8 mouse cellular contexts compared by ENCODE assay signal in genomic region chr15:89181561-89182270, GRCm38 (mm10). TPM values are rescaled to one million over a fixed set of nuclear protein-coding genes. Genes with fewer than 3 reads are reported as not detected.
DNase-seq lines count a peak whose midpoint lies in the region; ATAC-seq and TF ChIP-seq lines count a peak whose summit lies in the region.

No protein-coding gene starts in this region.

- H3K27ac ChIP-seq in layer of hippocampus, adult 2 months, result peak overlapping the region; percentile 96
- H3K27ac ChIP-seq in embryonic facial prominence, embryonic 14.5 days (replicated peaks; ENCODE audit: low read depth, low read length), result peak overlapping the region; percentile 94
- H3K27ac ChIP-seq in hindbrain, embryonic 14.5 days, result peak overlapping the region; percentile 95
- peak overlapping the region; percentile 85 for H3K27ac ChIP-seq in midbrain, embryonic 16.5 days (ENCODE audit: low read length)

- WGBS in embryonic facial prominence, embryonic 14.5 days, result 63% methylated on average over 10 of the region's 10 CpGs
- WGBS in hindbrain, embryonic 14.5 days, result 73% methylated on average over 10 of the region's 10 CpGs
- 82% methylated on average over 10 of the region's 10 CpGs for WGBS in midbrain, embryonic 16.5 days

- H3K4me3 ChIP-seq in layer of hippocampus, adult 2 months, result no peak overlapping the region; the same call in 1 of the 2 replicates
- H3K4me3 ChIP-seq in embryonic facial prominence, embryonic 14.5 days (ENCODE audit: low read depth, low read length), result peak overlapping the region; percentile 88
- peak overlapping the region; percentile 81 for H3K4me3 ChIP-seq in hindbrain, embryonic 14.5 days (replicated peaks; ENCODE audit: low read length)
- peak overlapping the region; percentile 77; the same call in 1 of the 2 replicates for H3K4me3 ChIP-seq in midbrain, embryonic 16.5 days (ENCODE audit: low read depth, low read length)

- no peaks in the 10 kb centered on the region for H3K27me3 ChIP-seq in embryonic facial prominence, embryonic 14.5 days (replicated peaks; ENCODE audit: control insufficient read depth, insufficient read depth, low read length)
- H3K27me3 ChIP-seq in hindbrain, embryonic 14.5 days (ENCODE audit: control insufficient read depth, insufficient read depth, low read length), result no peaks in the 10 kb centered on the region
- H3K27me3 ChIP-seq in midbrain, embryonic 16.5 days (ENCODE audit: control insufficient read depth, insufficient read depth, low read depth, low read length), result no peaks in the 10 kb centered on the region

- H3K4me1 ChIP-seq in embryonic facial prominence, embryonic 14.5 days (ENCODE audit: control insufficient read depth, insufficient read depth, low read length), result peaks cover 42% of the 10 kb centered on the region
- H3K4me1 ChIP-seq in hindbrain, embryonic 14.5 days (replicated peaks; ENCODE audit: control insufficient read depth, insufficient read depth, low read length), result peaks cover 39% of the 10 kb centered on the region
- H3K4me1 ChIP-seq in midbrain, embryonic 16.5 days (ENCODE audit: control insufficient read depth, insufficient read depth, low read length), result peaks cover 38% of the 10 kb centered on the region

- H3K36me3 ChIP-seq in embryonic facial prominence, embryonic 14.5 days (ENCODE audit: control insufficient read depth, insufficient read depth, low read length), result 0 out of 2 replicates have a peak, but pooled peaks cover 6% of the 10 kb centered on the region
- H3K36me3 ChIP-seq in hindbrain, embryonic 14.5 days (replicated peaks; ENCODE audit: control insufficient read depth, insufficient read depth), result peaks cover 22% of the 10 kb centered on the region
- peaks cover 11% of the 10 kb centered on the region for H3K36me3 ChIP-seq in midbrain, embryonic 16.5 days (ENCODE audit: control insufficient read depth, insufficient read depth, low read length)

- peak overlapping the region; percentile 62 for H3K4me2 ChIP-seq in embryonic facial prominence, embryonic 14.5 days (ENCODE audit: low read depth, low read length)
- peak overlapping the region; percentile 88 for H3K4me2 ChIP-seq in hindbrain, embryonic 14.5 days (replicated peaks)
- peak overlapping the region; percentile 97 for H3K4me2 ChIP-seq in midbrain, embryonic 16.5 days (ENCODE audit: low read length)

- no peak for ATAC-seq in embryonic facial prominence, embryonic 14.5 days (ENCODE audit: low read depth)
- ATAC-seq in hindbrain, embryonic 14.5 days (ENCODE audit: low FRiP score), result no peak
- no peak for ATAC-seq in midbrain, embryonic 16.5 days

- H3K9ac ChIP-seq in embryonic facial prominence, embryonic 14.5 days (ENCODE audit: low read depth, low read length), result no peak overlapping the region
- H3K9ac ChIP-seq in hindbrain, embryonic 14.5 days, result peak overlapping the region; percentile 97; the same call in 1 of the 2 replicates
- H3K9ac ChIP-seq in midbrain, embryonic 16.5 days (ENCODE audit: low read depth, low read length), result no peak overlapping the region

- peak; percentile 70 for TF ChIP-seq CTCF in layer of hippocampus, adult 2 months (conservative IDR thresholded peaks at IDR 0.05)

- no peaks in the 10 kb centered on the region for H3K9me3 ChIP-seq in embryonic facial prominence, embryonic 14.5 days (ENCODE audit: control insufficient read depth, low read length)
- H3K9me3 ChIP-seq in hindbrain, embryonic 14.5 days (ENCODE audit: control insufficient read depth, low read length), result no peaks in the 10 kb centered on the region
- H3K9me3 ChIP-seq in midbrain, embryonic 16.5 days (replicated peaks; ENCODE audit: control insufficient read depth, low read length, poor library complexity, severe bottlenecking), result no peaks in the 10 kb centered on the region

- DNase-seq in layer of hippocampus, adult 2 months (ENCODE audit: low spot score in 2 of 2), result no peak
- DNase-seq in layer of hippocampus, postnatal 36 days, result no peak
- DNase-seq in embryonic facial prominence, embryonic 14.5 days (ENCODE audit: low spot score), result no peak
- no peak for DNase-seq in hindbrain, embryonic 14.5 days (ENCODE audit: low spot score)
- DNase-seq in ovary, postnatal 10 days (ENCODE audit: low spot score), result no peak
- no peak for DNase-seq in layer of hippocampus, adult 11-12 months (ENCODE audit: low spot score)
- DNase-seq in right cerebral cortex, postnatal 25 days, result no peak

RNA-seq across cellular contexts. Expression of gene Plxnb2, which starts 1.1 kb away (rescaled TPM):
- total RNA-seq in layer of hippocampus, adult 2 months (2021), result 10 to 100 TPM; 49.7 to 59.1 TPM
- total RNA-seq in layer of hippocampus, postnatal 36 days (2021), result 10 to 100 TPM; 51.0 to 58.7 TPM
- polyA plus RNA-seq in embryonic facial prominence, embryonic 14.5 days (2014; fragmentation: Nextera tagmentation; extraction: Ambion mirVana), result 158 and 169 TPM in 2 replicates
- polyA plus RNA-seq in hindbrain, embryonic 14.5 days (2014; fragmentation: Nextera tagmentation; extraction: Ambion mirVana), result 99.2 and 101 TPM in 2 replicates
- 90.1 and 92.1 TPM in 2 replicates for polyA plus RNA-seq in midbrain, embryonic 16.5 days (2015; fragmentation: Nextera tagmentation; extraction: Ambion mirVana)

RNA-seq across cellular contexts. Expression of gene Dennd6b, which starts 14.6 kb away (rescaled TPM):
- 10 to 100 TPM; 39.6 to 41.5 TPM for total RNA-seq in layer of hippocampus, adult 2 months (2021)
- total RNA-seq in layer of hippocampus, postnatal 36 days (2021), result 10 to 100 TPM; 33.5 to 38.7 TPM
- 11.4 and 13.1 TPM in 2 replicates for polyA plus RNA-seq in embryonic facial prominence, embryonic 14.5 days (2014; fragmentation: Nextera tagmentation; extraction: Ambion mirVana)
- 71.4 and 71.6 TPM in 2 replicates for polyA plus RNA-seq in hindbrain, embryonic 14.5 days (2014; fragmentation: Nextera tagmentation; extraction: Ambion mirVana)
- polyA plus RNA-seq in midbrain, embryonic 16.5 days (2015; fragmentation: Nextera tagmentation; extraction: Ambion mirVana), result 120 and 124 TPM in 2 replicates

RNA-seq across cellular contexts. Expression of gene Ppp6r2, which starts 29.6 kb away (rescaled TPM):
- 100 to 1,000 TPM; 170 to 172 TPM for total RNA-seq in layer of hippocampus, adult 2 months (2021)
- 100 to 1,000 TPM; 158 to 162 TPM for total RNA-seq in layer of hippocampus, postnatal 36 days (2021)
- 27.3 and 32.2 TPM in 2 replicates for polyA plus RNA-seq in embryonic facial prominence, embryonic 14.5 days (2014; fragmentation: Nextera tagmentation; extraction: Ambion mirVana)
- polyA plus RNA-seq in hindbrain, embryonic 14.5 days (2014; fragmentation: Nextera tagmentation; extraction: Ambion mirVana), result 78.2 and 84.0 TPM in 2 replicates
- polyA plus RNA-seq in midbrain, embryonic 16.5 days (2015; fragmentation: Nextera tagmentation; extraction: Ambion mirVana), result 76.7 and 82.0 TPM in 2 replicates

RNA-seq across cellular contexts. Expression of gene Mapk11, which starts 32.3 kb away (rescaled TPM):
- total RNA-seq in layer of hippocampus, adult 2 months (2021), result 10 to 100 TPM; 21.6 to 25.8 TPM
- 10 to 100 TPM; 21.9 to 22.8 TPM for total RNA-seq in layer of hippocampus, postnatal 36 days (2021)
- polyA plus RNA-seq in embryonic facial prominence, embryonic 14.5 days (2014; fragmentation: Nextera tagmentation; extraction: Ambion mirVana), result 7.8 and 8.6 TPM in 2 replicates
- polyA plus RNA-seq in hindbrain, embryonic 14.5 days (2014; fragmentation: Nextera tagmentation; extraction: Ambion mirVana), result 20.4 and 22.4 TPM in 2 replicates
- 29.0 and 32.6 TPM in 2 replicates for polyA plus RNA-seq in midbrain, embryonic 16.5 days (2015; fragmentation: Nextera tagmentation; extraction: Ambion mirVana)

RNA-seq across cellular contexts. Expression of gene Mapk12, which starts 41.2 kb away (rescaled TPM):
- total RNA-seq in layer of hippocampus, adult 2 months (2021), result 1 to 10 TPM; 4.4 to 5.6 TPM
- 1 to 10 TPM; 3.1 to 4.7 TPM for total RNA-seq in layer of hippocampus, postnatal 36 days (2021)
- 13.6 and 14.2 TPM in 2 replicates for polyA plus RNA-seq in embryonic facial prominence, embryonic 14.5 days (2014; fragmentation: Nextera tagmentation; extraction: Ambion mirVana)
- 3.3 and 4.0 TPM in 2 replicates for polyA plus RNA-seq in hindbrain, embryonic 14.5 days (2014; fragmentation: Nextera tagmentation; extraction: Ambion mirVana)
- polyA plus RNA-seq in midbrain, embryonic 16.5 days (2015; fragmentation: Nextera tagmentation; extraction: Ambion mirVana), result 3.0 and 4.4 TPM in 2 replicates
